Mouse (Mus musculus) lung, adult 2 months (tissue): ENCODE data around the gene Atg7.

Source experiments
- CTCF ChIP-seq: fragments of 200-500 bp; IDR thresholded peaks from 2 replicates; pipeline ENCODE4 v1.5.1; 2011; ENCODE audit warnings: mild to moderate bottlenecking, low read length, control low read depth; ENCODE audit not compliant: insufficient read depth
- POLR2A ChIP-seq: fragments of 200-500 bp; IDR thresholded peaks from 2 replicates; pipeline ENCODE4 v1.6.1; 2011; ENCODE audit warnings: low read depth, mild to moderate bottlenecking, control low read depth, low read length, borderline replicate concordance; ENCODE audit errors: extremely low read depth

- TF ChIP-seq CTCF, result no peak
- TF ChIP-seq POLR2A, result no peak
Observed at GRCm38 (mm10) chr6:114878841-114879520, 236.1 kb downstream of the Atg7 start.
